Mouse (Mus musculus) right cerebral cortex, postnatal 36 days (tissue): ENCODE data around the gene Slc15a4.

Experiments
- DNase-seq, 2 experiments: peaks; one replicate each; pipeline ENCODE4 v3.0.0; 2022; ENCODE audit warnings: low spot score in 2 of 2, mixed read lengths in 1 of 2

Slc15a4 gene

DNA sequence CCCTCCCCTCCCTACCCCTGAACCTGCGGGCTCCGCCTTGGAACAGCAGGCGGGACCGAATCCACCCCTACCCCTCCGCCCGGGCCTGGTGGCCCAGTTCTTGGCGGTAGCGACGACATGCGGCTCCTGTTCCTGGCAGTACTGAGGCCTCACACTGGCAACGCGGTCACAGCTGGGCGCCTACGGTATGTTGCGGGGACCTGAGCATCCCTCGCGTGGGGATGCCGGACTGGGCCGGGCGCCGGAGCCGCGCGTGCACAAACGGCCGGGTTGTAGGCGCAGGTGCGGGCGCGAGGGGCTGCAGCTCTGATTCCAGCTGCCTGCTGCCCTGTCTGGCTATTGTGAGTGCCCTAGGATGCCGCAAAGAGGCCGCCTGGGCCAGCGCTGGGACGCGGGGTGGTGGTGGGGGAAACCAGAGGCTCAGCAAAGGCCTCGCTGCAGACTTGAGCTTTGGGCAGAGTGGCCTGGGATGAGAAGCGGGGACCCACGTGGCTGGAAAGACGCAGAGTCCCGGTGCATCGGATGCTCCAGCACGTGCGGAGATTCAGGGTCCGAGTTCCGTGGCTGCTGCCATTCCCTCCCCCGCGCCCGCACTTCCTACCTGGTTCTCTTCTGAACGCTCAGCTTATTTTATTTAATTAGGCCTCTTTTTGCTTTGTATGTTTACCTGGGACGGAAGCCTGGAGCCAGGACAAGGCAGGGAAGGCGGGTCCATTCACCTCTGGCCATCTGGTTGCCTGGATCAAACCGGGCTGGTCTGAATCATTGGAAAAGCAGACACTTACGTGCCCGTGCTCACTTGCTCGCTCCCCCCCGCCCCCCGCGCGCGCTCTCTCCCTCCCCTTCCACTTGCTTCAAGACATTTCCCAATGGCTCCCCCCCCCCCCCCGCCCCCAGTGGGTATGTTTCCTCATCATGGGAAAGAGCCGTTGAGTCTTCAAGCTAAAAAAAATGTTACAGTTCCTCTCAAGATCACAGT lies at the start of gene Slc15a4, which contains the start of gene Glt1d1:
Slc15a4 (minus strand) TSS at position 731 of the 979 bp plus-strand sequence.
Glt1d1 (plus strand) TSS at position 96 of the 979 bp plus-strand sequence.
- peak in 1 of 2 experiments; percentile 28 for DNase-seq

DNA sequence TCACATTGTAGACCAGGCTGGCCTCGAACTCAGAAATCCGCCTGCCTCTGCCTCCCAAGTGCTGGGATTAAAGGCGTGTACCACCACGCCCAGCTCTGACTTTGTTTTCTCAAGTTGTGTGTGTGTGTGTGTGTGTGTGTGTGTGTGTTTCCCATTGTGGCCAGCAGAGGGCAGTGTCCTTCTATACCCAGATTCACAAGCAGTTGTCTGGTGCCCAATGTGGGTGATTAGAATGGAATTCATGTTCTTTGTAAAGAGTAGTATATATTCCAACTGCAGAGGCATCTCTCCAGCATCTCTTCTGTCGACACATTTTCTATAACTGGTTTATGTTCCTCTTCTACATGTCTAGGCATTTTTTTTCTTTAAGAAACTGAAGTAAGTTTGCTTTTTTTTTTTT lies 45.8 kb upstream of the Slc15a4 start:
- no peak for DNase-seq

DNA sequence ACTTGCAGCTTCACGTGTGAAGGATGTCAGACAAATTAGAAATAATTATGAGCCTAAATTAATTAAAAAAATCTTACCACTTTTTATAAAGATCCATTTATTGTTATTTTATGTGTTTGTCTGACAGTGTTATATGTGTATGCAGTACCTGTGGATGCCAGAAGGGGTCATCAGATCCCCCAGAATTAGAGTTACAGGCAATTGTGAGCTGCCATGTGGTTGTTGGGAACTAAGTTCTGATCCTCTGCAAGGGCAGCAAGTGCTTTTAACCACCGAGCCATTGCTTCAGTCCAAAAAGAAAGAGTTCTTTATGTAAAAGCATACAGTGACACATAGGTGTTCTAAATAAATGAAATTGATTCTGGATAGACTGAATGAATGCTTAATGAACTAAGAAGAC lies 44.9 kb upstream of the Slc15a4 start:
- no peak for DNase-seq

DNA sequence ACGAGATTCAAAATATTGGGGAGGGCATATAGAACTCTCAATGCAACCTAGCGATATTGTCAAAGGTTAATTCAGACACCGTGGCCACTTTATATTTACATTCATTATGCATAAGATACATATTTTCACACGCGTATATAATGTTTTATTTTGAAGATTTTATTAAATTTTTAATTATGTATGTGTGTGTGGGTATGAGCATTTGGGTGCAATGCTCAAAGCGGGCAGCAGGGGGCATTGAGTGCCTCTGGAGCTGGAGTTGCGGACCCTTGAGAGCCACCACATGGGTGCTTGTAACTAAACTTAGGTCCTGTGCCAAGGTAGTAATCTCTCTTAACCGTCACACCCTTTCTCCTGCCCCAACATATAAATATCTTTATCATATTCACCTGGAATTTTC lies 41.2 kb upstream of the Slc15a4 start:
- DNase-seq = no peak

DNA sequence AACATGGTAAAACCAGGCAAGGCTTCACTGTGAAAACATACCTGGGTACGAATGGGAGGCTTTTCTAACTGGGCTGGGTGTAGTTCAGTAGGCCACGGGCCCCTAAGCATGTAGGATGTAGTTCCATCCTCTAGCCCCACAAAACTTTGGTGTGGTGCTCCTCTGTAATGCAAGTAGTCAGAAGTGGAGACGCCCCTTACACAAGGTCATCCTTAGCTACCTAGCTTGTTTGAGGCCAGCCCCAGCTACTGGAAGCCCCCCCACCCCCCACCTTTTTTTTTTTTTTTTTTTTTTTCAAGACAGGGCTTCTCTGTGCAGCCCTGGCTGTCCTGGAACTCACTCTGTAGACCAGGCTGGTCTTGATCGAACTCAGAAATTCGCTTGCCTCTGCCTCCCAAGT lies 28.3 kb upstream of the Slc15a4 start:
- DNase-seq = no peak

DNA sequence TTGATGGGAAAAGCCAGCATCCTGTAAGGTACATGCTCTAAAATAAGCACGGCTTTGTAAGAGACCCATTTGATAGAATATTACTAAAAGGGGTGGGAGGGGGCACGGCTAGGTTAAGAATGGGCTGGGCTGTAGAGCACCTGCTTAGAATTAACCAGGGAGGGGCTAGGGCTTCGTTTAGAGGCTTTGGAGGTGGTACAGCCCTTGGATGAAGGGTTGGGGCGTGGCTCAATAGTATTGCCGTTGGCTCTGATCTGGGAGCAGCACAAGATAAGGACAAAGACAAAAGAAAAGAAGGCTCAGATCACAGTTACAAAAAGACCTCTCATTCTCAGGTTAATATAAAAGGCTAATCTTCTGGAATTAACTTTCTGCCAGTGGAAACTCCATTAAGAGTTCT lies 27.6 kb upstream of the Slc15a4 start:
- DNase-seq = no peak

DNA sequence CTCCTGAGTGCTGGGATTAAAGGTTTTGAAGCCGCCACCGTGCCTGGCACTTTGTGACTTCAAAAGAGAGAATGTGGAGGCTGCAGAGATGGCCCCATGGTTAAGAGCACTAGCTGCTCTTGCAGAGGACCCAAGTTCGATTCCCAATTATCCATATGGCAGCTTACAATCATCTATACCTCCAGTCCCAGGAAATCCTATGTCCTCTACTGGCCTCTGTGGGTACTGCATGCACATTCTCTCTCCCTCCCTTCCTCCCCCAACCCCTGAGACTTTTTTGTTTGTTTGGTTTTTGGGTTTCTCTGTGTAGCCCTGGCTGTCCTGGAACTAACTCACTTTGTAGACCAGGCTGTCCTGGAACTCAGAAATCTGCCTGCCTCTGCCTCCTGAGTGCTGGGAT lies 26.6 kb upstream of the Slc15a4 start:
- no peak for DNase-seq

DNA sequence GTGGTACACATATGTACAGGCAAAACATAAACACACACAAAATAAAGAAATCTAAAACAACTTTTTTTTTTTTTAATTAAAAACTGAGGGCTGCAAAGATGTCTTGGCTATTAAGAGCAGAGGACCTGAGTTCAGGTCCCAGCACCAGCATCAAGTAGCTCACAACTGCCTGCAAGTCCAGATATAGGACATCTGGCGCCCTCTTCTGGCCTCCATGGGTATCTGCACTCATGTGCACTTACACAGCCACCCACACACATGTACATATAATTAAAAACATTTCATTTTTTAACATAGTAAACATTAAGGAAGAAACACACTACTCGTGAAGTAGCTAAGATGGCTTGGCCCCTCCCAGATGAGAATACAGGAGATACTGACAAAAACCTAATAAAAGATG lies 25.6 kb upstream of the Slc15a4 start:
- no peak for DNase-seq

DNA sequence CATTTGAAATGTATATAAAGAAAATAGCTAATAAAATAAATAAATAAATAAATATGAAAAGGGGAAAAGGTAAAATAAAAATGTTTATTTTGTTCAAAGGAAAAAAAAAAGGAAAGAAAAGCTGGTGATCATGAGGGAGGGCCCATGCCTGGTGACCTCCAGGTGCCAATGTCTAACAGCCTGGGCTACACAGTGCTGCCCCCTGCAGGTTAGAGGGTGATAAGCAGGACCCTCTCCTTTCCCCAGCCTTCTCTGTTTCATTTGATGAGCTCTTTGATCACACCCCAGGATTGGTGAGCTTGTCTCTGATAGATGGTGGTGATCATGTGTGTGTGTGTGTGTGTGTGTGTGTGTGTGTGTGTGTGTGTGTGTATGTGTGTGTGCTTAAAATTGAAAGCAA lies 16.4 kb upstream of the Slc15a4 start:
- DNase-seq = no peak

DNA sequence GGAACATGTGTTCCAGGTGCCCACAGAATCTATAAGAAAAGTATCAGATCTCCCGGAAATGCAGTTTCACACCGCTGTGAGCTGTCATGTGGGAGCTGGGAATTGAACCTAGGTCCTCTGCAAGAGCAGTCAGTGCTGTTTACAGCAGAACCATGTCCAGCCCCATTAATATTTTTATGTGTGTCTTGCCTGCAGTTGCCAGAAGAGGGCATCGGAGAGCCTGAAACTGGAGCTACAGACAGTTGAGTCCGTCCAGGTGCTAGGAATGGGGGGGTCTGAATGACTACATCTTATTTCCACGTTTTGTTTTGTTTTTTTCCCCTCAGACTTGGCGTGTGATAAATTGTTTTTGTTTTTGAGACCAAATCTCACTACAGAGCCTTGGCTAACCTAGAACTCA lies 15.3 kb upstream of the Slc15a4 start:
- DNase-seq = peak in 1 of 2 experiments; percentile 19

DNA sequence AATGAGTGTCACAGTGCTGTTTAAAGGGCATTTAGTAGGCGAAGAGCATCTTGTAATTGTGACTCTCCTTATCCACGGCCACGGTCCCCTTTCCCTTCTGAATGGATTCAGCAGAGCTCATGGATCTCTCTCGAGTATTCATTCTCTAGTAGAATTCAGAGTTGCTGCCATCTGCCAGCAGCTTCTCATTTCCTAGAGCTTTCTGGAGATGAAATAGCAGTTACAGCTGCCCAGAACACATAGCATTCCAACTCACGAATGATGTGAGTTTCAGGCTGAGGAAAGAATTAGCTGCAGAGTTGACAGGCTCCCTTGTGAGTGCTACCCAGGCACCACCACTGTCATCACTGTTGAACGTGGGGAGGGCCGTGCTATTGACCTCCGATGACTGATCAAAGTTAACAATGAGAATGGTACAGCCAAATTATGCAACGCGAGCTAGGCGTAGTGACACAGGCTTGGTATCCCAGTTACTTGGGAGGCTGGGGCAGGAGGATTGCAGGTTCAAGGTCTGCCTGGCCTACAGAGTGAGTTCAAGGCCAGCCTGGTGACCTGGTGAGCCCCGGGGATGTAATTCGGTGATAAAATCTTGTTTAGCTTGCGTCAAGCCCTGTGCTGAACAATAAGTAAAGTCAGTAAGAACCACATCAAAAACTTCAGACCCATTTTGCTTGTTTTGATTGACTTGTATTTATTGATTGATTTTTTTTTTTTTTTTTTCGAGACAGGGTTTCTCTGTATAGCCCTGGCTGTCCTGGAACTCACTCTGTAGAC lies 8.7 kb upstream of the Slc15a4 start:
- DNase-seq = no peak

DNA sequence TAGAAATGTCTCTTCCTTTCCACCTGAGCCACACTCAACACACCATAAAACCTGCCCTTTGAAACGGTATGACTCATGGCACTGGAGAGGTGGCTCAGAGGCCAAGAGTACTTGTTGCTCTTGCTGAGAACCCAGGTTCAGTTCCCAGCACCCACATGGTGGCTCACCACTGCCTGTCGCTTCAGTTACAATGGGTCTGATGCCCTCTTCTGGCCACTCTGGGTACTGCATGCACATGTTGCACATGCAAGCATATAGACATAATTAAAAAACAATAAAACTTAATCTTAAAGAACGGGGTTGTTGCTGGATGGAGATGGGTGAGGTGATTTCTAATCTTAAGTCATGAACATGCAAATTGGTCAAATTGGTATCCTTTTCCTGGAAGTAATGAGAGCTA lies 7.7 kb upstream of the Slc15a4 start:
- no peak for DNase-seq

DNA sequence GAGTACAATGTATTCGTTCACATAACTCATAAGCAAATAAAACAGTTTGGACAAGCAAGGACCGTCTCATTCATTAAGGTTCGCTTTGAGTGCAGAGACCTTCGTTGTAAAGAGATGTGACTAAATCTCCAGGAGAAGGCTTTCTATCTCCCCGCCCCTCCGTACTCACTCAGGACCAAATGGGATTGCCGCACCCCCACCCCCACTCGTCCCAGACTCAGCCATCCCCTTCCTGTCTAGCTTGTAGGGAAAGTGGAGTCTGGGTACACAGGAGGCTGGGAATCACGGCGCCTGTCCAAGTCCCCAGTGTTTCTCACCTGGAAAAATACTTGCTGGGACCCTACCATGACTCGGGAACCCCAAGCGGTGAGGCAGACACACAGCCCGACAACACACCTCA lies 6.9 kb upstream of the Slc15a4 start:
- no peak for DNase-seq

DNA sequence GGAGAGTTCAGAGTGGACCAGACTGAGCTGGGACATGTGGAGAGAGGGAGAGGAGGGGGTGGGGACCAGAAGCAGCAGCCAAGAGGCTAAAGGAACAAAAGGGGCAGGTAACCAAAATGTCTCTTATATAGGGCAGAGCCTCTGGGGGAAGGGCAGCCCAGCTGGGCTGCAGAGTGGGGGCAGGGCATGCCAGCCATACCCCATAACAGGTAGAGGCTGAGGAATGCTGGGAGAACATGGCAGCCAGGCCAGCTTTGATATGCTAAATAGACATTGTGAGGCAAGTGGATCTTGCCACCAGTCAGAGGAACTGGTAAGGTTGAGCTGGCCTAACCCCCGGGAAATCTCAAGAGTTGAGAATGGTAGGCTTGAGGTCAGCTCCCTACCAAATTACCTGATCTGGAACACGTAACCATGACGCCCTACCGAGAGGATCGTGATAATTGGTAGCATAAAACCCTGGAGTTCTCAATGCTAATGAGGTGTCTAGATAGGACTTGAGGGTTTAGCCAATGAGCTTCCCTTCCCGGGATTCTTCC lies 6.4 kb upstream of the Slc15a4 start:
- no peak for DNase-seq

DNA sequence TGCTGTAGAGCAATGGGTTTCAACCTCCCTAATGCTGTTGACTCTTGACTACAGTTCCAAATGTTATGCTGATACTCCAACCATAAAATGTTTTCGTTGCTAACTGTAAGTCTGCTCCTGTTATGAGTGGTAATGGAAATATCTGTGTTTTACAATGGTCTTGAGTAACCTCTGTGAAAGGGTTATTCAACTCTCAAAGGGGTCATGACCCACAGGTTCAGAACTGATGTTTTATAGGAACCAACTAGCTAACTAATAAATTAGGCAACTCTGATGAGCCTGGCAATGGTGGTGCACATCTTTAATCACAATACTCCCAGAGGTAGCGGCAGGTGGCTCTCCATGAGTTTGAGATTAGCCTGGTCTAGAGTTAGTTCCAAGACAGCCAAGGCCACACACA lies 5.5 kb upstream of the Slc15a4 start:
- no peak for DNase-seq

DNA sequence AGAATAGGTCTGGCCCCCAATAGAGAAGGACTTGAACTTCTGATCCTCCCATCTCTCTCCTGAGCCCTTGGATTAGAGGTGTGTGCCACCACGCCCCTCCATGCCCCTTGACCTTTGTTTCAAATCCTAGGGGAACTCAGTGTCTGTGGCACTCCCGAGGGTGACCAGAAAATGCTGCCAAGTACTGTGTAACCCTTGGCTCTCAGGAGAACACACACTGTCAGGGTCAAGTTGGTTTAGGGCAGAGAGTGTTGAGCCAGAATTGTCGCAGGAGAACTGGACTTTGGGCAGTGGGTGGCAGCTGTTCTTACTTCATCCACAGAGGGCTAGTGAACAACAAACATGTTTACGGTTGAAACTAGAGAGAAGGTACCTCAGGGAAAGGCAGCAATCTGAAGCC lies 4.9 kb upstream of the Slc15a4 start:
- DNase-seq = no peak

DNA sequence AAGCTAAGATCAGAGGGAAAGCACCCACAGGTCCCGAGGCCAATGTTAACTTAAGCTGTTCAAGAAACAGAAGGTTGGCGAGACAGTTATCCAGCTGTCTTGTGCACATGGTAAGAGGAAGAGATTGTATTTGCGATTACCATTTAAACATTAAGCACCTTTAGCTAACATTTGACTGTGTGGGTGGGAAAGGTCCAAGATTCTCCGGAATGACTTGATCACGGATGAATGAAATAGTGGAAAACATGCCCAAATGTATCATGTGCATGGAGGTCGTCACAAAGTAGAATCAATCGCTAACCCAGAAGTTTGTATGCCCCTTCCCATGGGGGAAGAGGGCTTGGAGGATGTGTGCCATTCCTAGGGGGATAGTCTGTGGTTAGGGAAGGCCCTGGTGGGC lies 969 bp upstream of the Slc15a4 start:
- no peak for DNase-seq

DNA sequence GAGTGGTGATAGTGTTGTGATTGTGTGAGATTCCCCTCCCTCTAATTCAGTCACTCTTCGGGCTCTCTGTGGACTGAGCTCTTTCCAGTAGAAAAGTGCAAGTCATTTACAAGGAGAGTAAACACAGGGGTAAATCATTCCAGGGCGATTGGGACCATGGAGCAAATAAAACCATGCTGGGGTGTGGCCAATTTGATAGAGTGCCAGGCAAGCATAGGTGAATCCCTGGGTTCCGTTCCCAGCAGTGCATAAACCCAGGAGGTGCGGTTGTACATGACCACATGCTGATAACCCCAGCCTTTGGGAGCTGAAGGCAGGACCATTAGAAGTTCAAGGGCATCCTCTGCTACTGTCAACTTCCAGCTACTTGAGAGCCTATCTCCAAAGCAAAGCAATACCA lies 491 bp upstream of the Slc15a4 start:
- no peak for DNase-seq

DNA sequence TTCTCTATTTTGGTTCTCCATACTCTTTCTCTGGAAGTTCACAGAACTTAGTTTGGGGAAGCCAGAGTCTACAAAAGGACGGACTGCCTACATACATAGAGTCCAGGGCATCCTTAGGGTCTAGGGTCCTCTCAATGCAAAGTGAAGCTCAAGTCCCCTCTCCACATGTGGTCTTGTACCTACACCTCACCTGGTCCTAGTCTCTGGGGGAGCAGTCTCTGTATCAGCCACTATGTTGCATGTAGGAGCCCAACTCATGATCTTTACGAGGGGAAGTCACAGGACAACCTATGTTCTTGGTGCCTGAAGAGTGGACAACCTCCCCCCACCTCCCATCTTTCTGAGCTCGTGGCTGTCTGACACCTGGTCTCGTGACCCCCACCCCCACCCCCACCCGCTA lies 1.0 kb downstream of the Slc15a4 start:
- no peak for DNase-seq

DNA sequence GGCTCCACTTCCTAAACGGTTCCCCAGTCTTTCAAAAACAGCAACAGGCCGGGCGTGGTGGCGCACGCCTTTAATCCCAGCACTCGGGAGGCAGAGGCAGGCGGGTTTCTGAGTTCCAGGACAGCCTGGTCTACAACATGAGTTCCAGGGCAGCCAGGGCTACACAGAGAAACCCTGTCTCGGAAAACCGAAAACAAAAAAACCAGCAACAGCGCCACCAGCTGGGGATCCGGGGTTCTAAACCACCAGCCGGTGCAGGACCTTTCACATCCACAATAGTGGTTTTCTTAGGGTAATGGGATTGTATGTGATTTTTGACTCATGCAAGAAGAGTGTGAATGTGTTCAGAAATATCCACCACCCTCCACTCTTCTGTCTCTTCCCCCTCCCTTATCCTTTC lies 5.5 kb downstream of the Slc15a4 start:
- no peak for DNase-seq

DNA sequence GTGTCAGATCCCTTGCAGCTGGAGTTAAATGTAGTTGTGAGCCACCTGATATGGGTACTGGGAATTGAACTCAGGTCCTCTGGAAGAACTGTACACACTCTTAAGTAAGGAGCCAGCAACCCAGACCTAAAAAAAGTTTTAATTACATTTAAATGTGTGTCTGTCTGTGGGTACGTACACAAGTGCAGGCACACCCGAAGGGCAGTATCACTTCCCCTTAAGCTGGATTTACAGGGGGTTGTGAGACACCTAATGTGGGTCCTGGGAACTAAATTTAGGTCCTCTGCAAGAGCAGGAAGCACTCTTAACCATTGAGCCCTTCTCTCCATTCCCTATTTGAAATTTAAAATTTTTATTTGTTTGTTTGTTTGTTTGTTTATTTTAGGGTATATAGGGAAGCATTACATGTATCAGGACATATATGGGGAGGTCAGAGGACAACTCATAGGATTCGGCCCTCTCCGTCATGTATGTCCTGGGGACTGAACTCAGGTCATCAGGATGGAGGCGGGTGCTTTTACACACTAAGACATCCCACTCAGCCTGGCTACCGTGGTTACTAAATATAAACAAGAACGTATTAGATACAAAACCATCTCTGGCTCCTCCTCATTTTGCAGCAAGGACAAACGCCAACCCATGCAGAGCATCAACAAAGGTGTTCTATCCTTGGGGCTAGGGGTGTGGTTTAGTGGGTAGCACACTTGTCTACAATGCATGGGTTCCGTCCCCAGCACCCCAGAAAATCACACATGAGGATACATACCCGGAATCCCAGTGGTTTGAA lies 8.1 kb downstream of the Slc15a4 start:
- DNase-seq = no peak

DNA sequence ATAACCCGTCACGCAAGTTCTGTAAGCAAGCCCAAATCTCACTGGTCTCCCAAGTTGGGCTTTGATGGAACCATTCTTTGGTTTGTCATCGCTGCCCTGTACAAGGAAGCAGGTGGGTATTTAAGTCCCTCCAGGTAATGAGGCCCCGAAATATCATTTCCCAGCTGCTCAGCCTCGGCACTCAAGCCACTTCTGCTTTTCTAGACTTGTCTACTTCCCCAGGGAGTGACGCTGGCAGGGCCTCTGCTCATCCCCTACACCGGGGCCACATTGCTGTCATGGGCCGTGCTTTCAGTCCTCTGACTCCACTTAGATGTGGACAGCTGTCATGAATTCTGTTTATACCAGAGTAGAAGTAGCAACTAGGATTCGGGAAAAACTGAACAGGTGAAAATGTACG lies 11.6 kb downstream of the Slc15a4 start:
- DNase-seq = no peak
